Mouse (Mus musculus) hindbrain, postnatal 0 days (tissue): ENCODE measurements around the gene Ube2n. TPM values are rescaled to one million over a fixed set of nuclear protein-coding genes. Genes with fewer than 3 reads are reported as not detected.
A peak's percentile ranks its signal among the peaks of the same experiment; 100 is the strongest.

Experiments used
- ATAC-seq: fragments of 200-750 bp; cut with Nextera tagmentation; 2 replicates; pipeline ENCODE4 v1.8.0; 2017; ENCODE audit warnings: mild to moderate bottlenecking, moderate TSS enrichment, moderate library complexity
- DNase-seq: peaks from one replicate; pipeline ENCODE4 v3.0.0-alpha.2; 2015; ENCODE audit warnings: low spot score
- H3K27ac ChIP-seq: fragments of 300-500 bp; sonication (generic); 2 replicates; pipeline ENCODE4 v1.5.1; 2014; ENCODE audit warnings: mild to moderate bottlenecking
- H3K27me3 ChIP-seq: fragments of 300-500 bp; sonication (generic); 2 replicates; pipeline ENCODE4 v1.6.1; 2014; ENCODE audit warnings: low read length, mixed read lengths; ENCODE audit not compliant: insufficient read depth
- H3K36me3 ChIP-seq: fragments of 300-500 bp; sonication (generic); 2 replicates; pipeline ENCODE4 v1.6.1; 2014; ENCODE audit warnings: low read length, mixed read lengths; ENCODE audit not compliant: insufficient read depth
- H3K4me1 ChIP-seq: fragments of 300-500 bp; sonication (generic); 2 replicates; pipeline ENCODE4 v1.6.1; 2014; ENCODE audit warnings: antibody characterized with exemption, low read length, mixed read lengths; ENCODE audit not compliant: insufficient read depth
- H3K4me2 ChIP-seq: fragments of 300-500 bp; sonication (generic); 2 replicates; pipeline ENCODE4 v1.6.1; 2014; ENCODE audit warnings: low read depth, mild to moderate bottlenecking, low read length, moderate library complexity, mixed read lengths
- H3K4me3 ChIP-seq: fragments of 300-500 bp; sonication (generic); 2 replicates; pipeline ENCODE4 v1.5.1; 2014; ENCODE audit warnings: low read length
- H3K9ac ChIP-seq: fragments of 300-500 bp; sonication (generic); replicated peaks from 2 replicates; pipeline ENCODE4 v1.6.1; 2014; ENCODE audit warnings: mild to moderate bottlenecking, low read length, moderate library complexity, mixed read lengths
- H3K9me3 ChIP-seq: fragments of 300-500 bp; sonication (generic); 2 replicates; pipeline ENCODE4 v1.6.1; 2016; ENCODE audit warnings: low read length, mixed read lengths
- CTCF ChIP-seq: IDR thresholded peaks from 2 replicates; pipeline ENCODE4 v1.5.1; 2016; ENCODE audit warnings: antibody characterized with exemption, control low read depth, low read depth
- WGBS: fragments of 180-500 bp; shearing (Covaris S2); extraction: QIAGEN DNeasy Blood & Tissue Kit; methylation state at CpG from one replicate; pipeline ENCODE4 v1.1.7; 2014; 5-methylcytosine and 5-hydroxymethylcytosine counted together
- polyA plus RNA-seq: library from polyadenylated mRNA; unstranded; fragments of >200 nt; fragmentation: Nextera tagmentation; extraction: Ambion mirVana; gene quantifications from 2 replicates; pipeline ENCODE4 v1.2.1, GENCODE M21; 2015
- total RNA-seq: library from RNA; depleted of rRNA; stranded (reverse); fragments of >200 nt; gene quantifications from 2 replicates; pipeline ENCODE4 v1.2.3, GENCODE M21; 2014

Ube2n gene
- total and polyA plus RNA-seq, 2 experiments from 2014 or later = 203 to 333 TPM

GRCm38 (mm10) chr10:95489653-95490052, 25.3 kb upstream of the Ube2n start:
- Histone ChIP-seq H3K9ac (no peak overlapping the region), H3K27me3 (no peaks in the 10 kb centered on the region), H3K4me3 (no peak overlapping the region), H3K9me3 (no peaks in the 10 kb centered on the region), H3K36me3 (peaks cover 56% of the 10 kb centered on the region), H3K27ac (no peak overlapping the region), H3K4me2 (no peak overlapping the region), H3K4me1 (no peaks in the 10 kb centered on the region)
- peak; percentile 63 for TF ChIP-seq CTCF
- DNase-seq (peak; percentile 55), ATAC-seq (no peak)
- 74% methylated on average over 2 of the region's 2 CpGs for WGBS

GRCm38 (mm10) chr10:95494268-95494667, 20.7 kb upstream of the Ube2n start:
- no peak overlapping the region for H3K4me3 ChIP-seq
- no peaks in the 10 kb centered on the region for H3K9me3 ChIP-seq
- no peaks in the 10 kb centered on the region for H3K4me1 ChIP-seq
- H3K9ac ChIP-seq = no peak overlapping the region
- peaks cover 40% of the 10 kb centered on the region for H3K36me3 ChIP-seq
- DNase-seq (no peak), ATAC-seq (no peak)
- no peak overlapping the region for H3K27ac ChIP-seq
- no peaks in the 10 kb centered on the region for H3K27me3 ChIP-seq
- TF ChIP-seq CTCF = no peak
- 97% methylated on average over 5 of the region's 5 CpGs for WGBS
- no peak overlapping the region for H3K4me2 ChIP-seq

GRCm38 (mm10) chr10:95501033-95501432, 13.9 kb upstream of the Ube2n start:
- no peak for TF ChIP-seq CTCF
- no peak for ATAC-seq
- H3K4me2 ChIP-seq = peak overlapping the region; percentile 72
- peak overlapping the region; percentile 84 for H3K9ac ChIP-seq
- no peaks in the 10 kb centered on the region for H3K27me3 ChIP-seq
- DNase-seq = peak; percentile 25
- H3K36me3 ChIP-seq = no peaks in the 10 kb centered on the region; the same call in 1 of the 2 replicates
- H3K4me1 ChIP-seq = peaks cover 4% of the 10 kb centered on the region; the same call in 1 of the 2 replicates
- peak overlapping the region; percentile 89 for H3K4me3 ChIP-seq
- WGBS = 2% methylated on average over 7 of the region's 7 CpGs
- no peaks in the 10 kb centered on the region for H3K9me3 ChIP-seq
- peak overlapping the region; percentile 89 for H3K27ac ChIP-seq

GRCm38 (mm10) chr10:95501463-95502081, 13.4 kb upstream of the Ube2n start, which contains the start of gene Mrpl42:
Mrpl42 (minus strand) TSS chr10:95501940.
- under 1% methylated on average over 35 of the region's 35 CpGs for WGBS
- ATAC-seq = peak; percentile 96

GRCm38 (mm10) chr10:95503443-95504235, 11.3 kb upstream of the Ube2n start:
- WGBS = 80% methylated on average over 14 of the region's 14 CpGs
- Histone ChIP-seq H3K9ac (no peak overlapping the region), H3K4me3 (no peak overlapping the region), H3K4me2 (no peak overlapping the region), H3K27me3 (no peaks in the 10 kb centered on the region), H3K4me1 (peaks cover 4% of the 10 kb centered on the region; the same call in 1 of the 2 replicates), H3K9me3 (no peaks in the 10 kb centered on the region), H3K36me3 (no peaks in the 10 kb centered on the region), H3K27ac (no peak overlapping the region)
- DNase-seq = no peak
- no peak for ATAC-seq
- no peak for TF ChIP-seq CTCF

More at GRCm38 (mm10) chr10:95501463-95502081, 13.4 kb upstream of the Ube2n start, which contains the start of gene Mrpl42:
- H3K4me2 ChIP-seq = peak within 1 kb of the TSS; percentile 72
- H3K4me1 ChIP-seq = peaks cover 4% of the 10 kb centered on the region; the same call in 1 of the 2 replicates
- no peaks in the 10 kb centered on the region for H3K9me3 ChIP-seq
- H3K4me3 ChIP-seq = peak within 1 kb of the TSS; percentile 89
- TF ChIP-seq CTCF = no peak
- H3K9ac ChIP-seq = peak within 1 kb of the TSS; percentile 84
- H3K27me3 ChIP-seq = no peaks in the 10 kb centered on the region
- peak; percentile 96 for DNase-seq
- peak within 1 kb of the TSS; percentile 89 for H3K27ac ChIP-seq
- H3K36me3 ChIP-seq = no peaks in the 10 kb centered on the region; the same call in 1 of the 2 replicates

GRCm38 (mm10) chr10:95504341-95504740, 10.6 kb upstream of the Ube2n start:
- no peak for ATAC-seq

More at GRCm38 (mm10) chr10:95504341-95504740, 10.6 kb upstream of the Ube2n start:
- Histone ChIP-seq H3K9ac (no peak overlapping the region), H3K36me3 (no peaks in the 10 kb centered on the region), H3K27me3 (no peaks in the 10 kb centered on the region), H3K4me3 (no peak overlapping the region), H3K9me3 (no peaks in the 10 kb centered on the region), H3K4me1 (peaks cover 4% of the 10 kb centered on the region; the same call in 1 of the 2 replicates), H3K4me2 (no peak overlapping the region), H3K27ac (no peak overlapping the region)
- TF ChIP-seq CTCF = no peak
- no peak for DNase-seq
- WGBS = 14% methylated on average over 1 of the region's 1 CpGs
